Mouse (Mus musculus) liver, embryonic 16.5 days (tissue): ENCODE data around the gene Klrg1. TPM values are rescaled to one million over a fixed set of nuclear protein-coding genes. Genes with fewer than 3 reads are reported as not detected.

Source experiments
- ATAC-seq: fragments of 200-750 bp; cut with Nextera tagmentation; 2 replicates; pipeline ENCODE4 v1.8.0; 2017; ENCODE audit warnings: low read depth, mild to moderate bottlenecking, moderate number of reproducible peaks, moderate library complexity
- H3K27ac ChIP-seq: fragments of 300-500 bp; sonication (generic); 2 replicates; pipeline ENCODE4 v1.5.1; 2014; ENCODE audit warnings: mild to moderate bottlenecking, low read length
- H3K27me3 ChIP-seq: fragments of 300-500 bp; sonication (generic); 2 replicates; pipeline ENCODE4 v1.6.1; 2014; ENCODE audit warnings: low read depth, low read length, mixed read lengths; ENCODE audit not compliant: control insufficient read depth, insufficient read depth
- H3K36me3 ChIP-seq: fragments of 300-500 bp; sonication (generic); 2 replicates; pipeline ENCODE4 v1.6.1; 2014; ENCODE audit warnings: mild to moderate bottlenecking; ENCODE audit not compliant: control insufficient read depth, insufficient read depth
- H3K4me1 ChIP-seq: fragments of 300-500 bp; sonication (generic); 2 replicates; pipeline ENCODE4 v1.6.1; 2014; ENCODE audit warnings: low read depth, low read length, mixed read lengths; ENCODE audit not compliant: control insufficient read depth
- H3K4me2 ChIP-seq: fragments of 300-500 bp; sonication (generic); 2 replicates; pipeline ENCODE4 v1.6.1; 2014; ENCODE audit warnings: low read depth, low read length, mixed read lengths
- H3K4me3 ChIP-seq: fragments of 300-500 bp; sonication (generic); 2 replicates; pipeline ENCODE4 v1.5.1; 2014; ENCODE audit warnings: low read depth, mild to moderate bottlenecking, low read length
- H3K9ac ChIP-seq: fragments of 300-500 bp; sonication (generic); 2 replicates; pipeline ENCODE4 v1.6.1; 2014; ENCODE audit warnings: low read depth, low read length
- H3K9me3 ChIP-seq: fragments of 300-500 bp; sonication (generic); replicated peaks from 2 replicates; pipeline ENCODE4 v1.6.1; 2016; ENCODE audit warnings: low read length; ENCODE audit not compliant: control insufficient read depth
- WGBS: fragments of 180-500 bp; shearing (Covaris S2); extraction: QIAGEN DNeasy Blood & Tissue Kit; methylation state at CpG from one replicate; pipeline ENCODE4 v1.1.7; 2014; ENCODE audit not compliant: insufficient replicate concordance; 5-methylcytosine and 5-hydroxymethylcytosine counted together
- polyA plus RNA-seq: library from polyadenylated mRNA; unstranded; fragments of >200 nt; fragmentation: Nextera tagmentation; extraction: Ambion mirVana; gene quantifications from 2 replicates; pipeline ENCODE4 v1.2.1, GENCODE M21; 2015

Klrg1 gene
- polyA plus RNA-seq, 1 experiment from 2014 or later = not detected

DNA sequence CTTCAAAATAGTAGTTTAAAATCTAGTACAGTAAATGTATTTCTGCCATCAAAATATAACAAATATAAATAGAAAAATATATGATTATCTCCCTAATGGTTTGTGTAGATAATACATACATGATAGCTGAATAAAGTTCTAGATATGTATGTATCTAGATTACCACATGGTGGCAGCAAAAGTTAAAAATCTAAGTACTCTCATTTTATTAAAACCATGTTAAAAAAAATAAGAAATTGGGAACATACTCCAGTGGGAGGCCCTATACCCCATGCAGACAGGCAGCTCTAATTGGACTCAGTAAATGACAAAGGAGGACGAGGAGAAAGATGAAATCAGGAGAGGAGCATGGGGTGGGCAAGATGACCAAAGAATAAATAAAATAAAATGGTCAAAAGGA, 30.5 kb downstream of the Klrg1 start:
- Histone ChIP-seq H3K4me1 (no peaks in the 10 kb centered on the region), H3K4me2 (no peak overlapping the region), H3K27ac (no peak overlapping the region), H3K4me3 (no peak overlapping the region), H3K9me3 (no peaks in the 10 kb centered on the region), H3K36me3 (no peaks in the 10 kb centered on the region), H3K9ac (no peak overlapping the region), H3K27me3 (no peaks in the 10 kb centered on the region)
- WGBS = 37% methylated on average over 1 of the region's 1 CpGs
- no peak for ATAC-seq

DNA sequence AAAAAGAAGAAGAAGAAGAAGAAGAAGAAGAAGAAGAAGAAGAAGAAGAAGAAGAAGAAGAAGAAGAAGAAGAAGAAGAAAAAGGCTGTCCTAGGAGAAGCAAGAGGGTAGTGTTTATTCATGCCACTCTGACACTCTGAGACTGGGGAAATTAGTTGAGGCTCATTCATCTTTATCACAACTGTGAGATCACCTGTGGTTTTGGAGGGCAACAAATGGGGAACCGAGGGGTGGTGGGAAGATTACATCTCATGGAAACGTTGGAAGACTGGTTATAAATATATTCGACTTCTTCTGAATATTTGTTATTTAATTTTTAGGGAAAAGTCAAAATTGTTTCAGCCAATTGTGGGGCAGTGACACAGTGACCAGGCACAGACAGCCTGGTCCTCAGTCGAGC, 32.6 kb downstream of the Klrg1 start:
- Histone ChIP-seq H3K36me3 (no peaks in the 10 kb centered on the region), H3K27ac (no peak overlapping the region), H3K9ac (no peak overlapping the region), H3K27me3 (no peaks in the 10 kb centered on the region), H3K4me2 (no peak overlapping the region), H3K4me1 (no peaks in the 10 kb centered on the region), H3K4me3 (no peak overlapping the region), H3K9me3 (no peaks in the 10 kb centered on the region)
- ATAC-seq = no peak
- 23% methylated on average over 4 of the region's 4 CpGs for WGBS

Other genes starting within 250 kb of the Klrg1 start
- gene M6pr, start 25.8 kb upstream of the Klrg1 start, polyA plus RNA-seq = 83.5 and 87.2 TPM in 2 replicates
- gene Phc1, start 57.7 kb upstream of the Klrg1 start, polyA plus RNA-seq = 1.1 and 1.2 TPM in 2 replicates
- gene Rimklb, start 215.9 kb upstream of the Klrg1 start, polyA plus RNA-seq = 0.32 and 0.60 TPM in 2 replicates
- gene Mfap5, start 223.0 kb upstream of the Klrg1 start, polyA plus RNA-seq = 1.0 and 1.2 TPM in 2 replicates